Mouse (Mus musculus) small intestine, adult 2 months (tissue): Measurements from ENCODE around the gene Rsu1. TPM values are rescaled to one million over a fixed set of nuclear protein-coding genes. Genes with fewer than 3 reads are reported as not detected.

ENCODE experiments used
- H3K27ac ChIP-seq: fragments of 200-500 bp; 2 replicates; pipeline ENCODE4 v1.5.1; 2012; ENCODE audit warnings: low read depth, low read length, control low read depth, inconsistent platforms; ENCODE audit not compliant: insufficient read depth
- H3K27me3 ChIP-seq: fragments of 200-500 bp; 2 replicates; pipeline ENCODE4 v1.6.1; 2012; ENCODE audit warnings: mild to moderate bottlenecking, moderate library complexity, low read length, inconsistent platforms; ENCODE audit not compliant: control insufficient read depth, insufficient read depth
- H3K36me3 ChIP-seq: fragments of 200-500 bp; 2 replicates; pipeline ENCODE4 v1.6.1; 2012; ENCODE audit warnings: mild to moderate bottlenecking, low read length, control low read depth, inconsistent platforms; ENCODE audit not compliant: control insufficient read depth, insufficient read depth
- H3K4me1 ChIP-seq: fragments of 200-500 bp; 2 replicates; pipeline ENCODE4 v1.6.1; 2012; ENCODE audit warnings: low read length, inconsistent platforms, mixed read lengths; ENCODE audit not compliant: control insufficient read depth, insufficient read depth, insufficient read length
- H3K4me3 ChIP-seq: fragments of 200-500 bp; 2 replicates; pipeline ENCODE4 v1.5.1; 2012; ENCODE audit warnings: low read depth, mild to moderate bottlenecking, control low read depth, inconsistent platforms, low read length, moderate library complexity
- CTCF ChIP-seq: fragments of 200-500 bp; IDR thresholded peaks from 2 replicates; pipeline ENCODE4 v1.5.1; 2012; ENCODE audit warnings: low read depth, mild to moderate bottlenecking, control low read depth, inconsistent platforms, low read length, moderate library complexity, mixed read lengths; ENCODE audit not compliant: insufficient replicate concordance, insufficient read length; ENCODE audit errors: extremely low read depth
- POLR2A ChIP-seq: fragments of 200-500 bp; IDR thresholded peaks from 2 replicates; pipeline ENCODE4 v1.6.1; 2012; ENCODE audit warnings: low read depth, mild to moderate bottlenecking, control low read depth, inconsistent platforms, low read length, moderate library complexity
- WGBS: fragments of 180-500 bp; shearing (Covaris S2); methylation state at CpG from one replicate; pipeline ENCODE4 v1.1.7; 2018; 5-methylcytosine and 5-hydroxymethylcytosine counted together
- polyA plus RNA-seq: library from polyadenylated mRNA; depleted of rRNA; stranded (reverse); fragments of >200 nt; gene quantifications from 2 replicates; pipeline ENCODE4 v1.2.3, GENCODE M21; 2012; rRNA removed

Gene Rsu1
- polyA plus RNA-seq: 21.0 and 21.3 TPM in 2 replicates

DNA sequence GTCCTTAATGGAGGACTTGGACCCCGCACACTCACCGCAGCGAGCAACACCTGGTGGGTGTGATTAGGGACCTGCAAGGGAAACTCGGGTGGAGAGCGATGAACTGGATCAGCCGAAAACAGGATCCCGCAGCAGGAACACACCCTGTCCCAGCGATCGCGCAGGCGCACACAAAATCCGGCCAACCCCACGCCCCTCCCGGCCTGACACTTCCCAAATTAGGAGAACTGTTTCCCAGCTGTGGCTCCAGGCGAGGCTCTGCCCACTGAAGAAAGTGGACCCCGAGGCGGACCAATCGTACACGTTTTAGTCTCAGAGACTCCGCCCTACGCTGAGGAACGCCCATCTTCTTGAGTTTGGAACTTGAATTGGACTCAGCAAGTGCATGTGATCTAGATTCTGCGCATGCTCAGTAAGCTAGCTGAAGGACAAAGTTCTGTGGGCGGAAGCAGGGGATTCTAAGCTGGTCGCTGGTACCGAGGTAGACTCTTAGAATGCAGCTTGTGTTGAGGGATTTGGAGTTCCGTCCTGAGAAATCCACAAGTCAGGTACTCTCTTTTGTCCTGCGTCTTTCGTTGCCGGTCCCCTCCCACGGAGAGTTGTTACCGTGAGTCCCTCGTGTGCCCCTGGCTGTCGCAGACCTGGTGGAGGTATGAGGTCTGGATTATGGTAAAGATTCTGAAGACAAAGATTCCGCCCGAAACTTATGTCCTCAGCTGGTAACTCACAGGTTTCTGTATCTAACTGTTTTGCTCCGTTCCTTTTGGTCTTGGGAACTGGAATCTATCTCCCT lies at the start of gene Rsu1:
TSS of gene Rsu1 (minus strand) at position 251 of the 793 bp plus-strand sequence.
- TF ChIP-seq POLR2A (peak; percentile 15; the same call in 1 of the 2 replicates), CTCF (0 out of 2 replicates have a peak, but pooled peaks have one; percentile 25)
- Histone ChIP-seq H3K4me1 (no peaks in the 10 kb centered on the region), H3K27ac (peak within 1 kb of the TSS; percentile 36), H3K36me3 (0 out of 2 replicates have a peak, but pooled peaks cover 3% of the 10 kb centered on the region), H3K4me3 (peak within 1 kb of the TSS; percentile 89), H3K27me3 (no peaks in the 10 kb centered on the region)
- under 1% methylated on average over 37 of the region's 37 CpGs for WGBS

GRCm38 (mm10) chr2:13303376-13303775 lies 32.2 kb upstream of the Rsu1 start:
- TF ChIP-seq POLR2A: no peak
- TF ChIP-seq CTCF: no peak
- Histone ChIP-seq H3K4me3 (no peak overlapping the region), H3K4me1 (no peaks in the 10 kb centered on the region), H3K27me3 (no peaks in the 10 kb centered on the region), H3K36me3 (peaks cover 3% of the 10 kb centered on the region; the same call in 1 of the 2 replicates), H3K27ac (no peak overlapping the region)
- 75% methylated on average over 3 of the region's 3 CpGs for WGBS

- no peak overlapping the region for H3K27ac ChIP-seq
- TF ChIP-seq CTCF: no peak
- TF ChIP-seq POLR2A: no peak
Measured at GRCm38 (mm10) chr2:13299031-13299430, 27.8 kb upstream of the Rsu1 start.

DNA sequence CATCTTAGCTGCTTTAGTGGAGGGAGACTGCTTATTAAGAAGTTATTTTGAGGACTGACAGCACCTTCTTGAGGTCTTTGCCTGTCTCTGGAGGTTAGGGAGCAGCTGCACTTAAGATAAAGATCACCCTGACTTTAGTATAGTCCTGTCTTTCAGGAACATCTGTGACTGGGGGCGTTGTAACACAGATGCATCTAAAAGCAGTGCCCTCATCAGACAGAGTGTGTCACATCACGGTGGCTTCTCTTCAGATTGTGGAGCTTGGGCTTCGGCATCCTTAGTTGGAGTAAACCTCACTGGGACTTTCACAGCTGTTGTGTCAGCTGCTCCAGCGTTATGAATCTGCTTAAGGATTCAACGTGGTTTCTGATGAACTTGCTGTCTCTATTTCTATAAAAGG lies 26.5 kb upstream of the Rsu1 start:
- WGBS: 60% methylated on average over 5 of the region's 5 CpGs
- TF ChIP-seq CTCF: no peak
- no peak for TF ChIP-seq POLR2A

More at GRCm38 (mm10) chr2:13299031-13299430, 27.8 kb upstream of the Rsu1 start:
- Histone ChIP-seq H3K4me1 (no peaks in the 10 kb centered on the region), H3K4me3 (no peak overlapping the region), H3K36me3 (no peaks in the 10 kb centered on the region), H3K27me3 (no peaks in the 10 kb centered on the region)
- 21% methylated on average over 3 of the region's 3 CpGs for WGBS

GRCm38 (mm10) chr2:13290661-13291060 lies 19.4 kb upstream of the Rsu1 start:
- no peak for TF ChIP-seq POLR2A
- TF ChIP-seq CTCF: no peak
- Histone ChIP-seq H3K4me3 (no peak overlapping the region), H3K27ac (no peak overlapping the region), H3K4me1 (no peaks in the 10 kb centered on the region), H3K36me3 (no peaks in the 10 kb centered on the region; the same call in 1 of the 2 replicates), H3K27me3 (no peaks in the 10 kb centered on the region)
- WGBS: 3% methylated on average over 1 of the region's 1 CpGs

More for the DNA sequence above, 26.5 kb upstream of the Rsu1 start:
- Histone ChIP-seq H3K27ac (no peak overlapping the region), H3K36me3 (no peaks in the 10 kb centered on the region), H3K27me3 (no peaks in the 10 kb centered on the region), H3K4me1 (no peaks in the 10 kb centered on the region), H3K4me3 (no peak overlapping the region)

GRCm38 (mm10) chr2:13290070-13290469 lies 18.9 kb upstream of the Rsu1 start:
- no peak overlapping the region for H3K4me3 ChIP-seq
- H3K27ac ChIP-seq: no peak overlapping the region
- WGBS: 83% methylated on average over 3 of the region's 3 CpGs
- H3K27me3 ChIP-seq: no peaks in the 10 kb centered on the region
- no peak for TF ChIP-seq CTCF
- TF ChIP-seq POLR2A: no peak
- H3K36me3 ChIP-seq: no peaks in the 10 kb centered on the region; the same call in 1 of the 2 replicates
- H3K4me1 ChIP-seq: no peaks in the 10 kb centered on the region

GRCm38 (mm10) chr2:13278114-13278862 lies 7.1 kb upstream of the Rsu1 start:
- H3K27me3 ChIP-seq: no peaks in the 10 kb centered on the region
- no peak overlapping the region for H3K4me3 ChIP-seq
- no peak overlapping the region for H3K27ac ChIP-seq
- WGBS: 54% methylated on average over 10 of the region's 10 CpGs
- TF ChIP-seq POLR2A (no peak), CTCF (peak; percentile 12; the same call in 1 of the 2 replicates)
- peaks cover 13% of the 10 kb centered on the region; the same call in 1 of the 2 replicates for H3K36me3 ChIP-seq
- H3K4me1 ChIP-seq: no peaks in the 10 kb centered on the region
